Mouse (Mus musculus): Measurements from ENCODE around the gene Tenm2.

GRCm38 (mm10) chr11:35989967-35990366, 1245.8 kb downstream of the Tenm2 start:
- no peak for TF ChIP-seq JUND (conservative IDR thresholded peaks at IDR 0.05; ENCODE audit: low read depth, low read length)
- no peak for TF ChIP-seq ZC3H11A (IDR thresholded peaks at IDR 0.05; ENCODE audit: low read depth, low read length)
- no peak for TF ChIP-seq KAT2A (IDR thresholded peaks at IDR 0.05; ENCODE audit: insufficient replicate concordance, low read length)
- no peak for TF ChIP-seq POLR2A (IDR thresholded peaks at IDR 0.05; ENCODE audit: low read depth, low read length)
- TF ChIP-seq CTCF (conservative IDR thresholded peaks at IDR 0.05 in 1 of 2, IDR thresholded peaks at IDR 0.05 in 1 of 2; ENCODE audit: low read depth in 2 of 2, low read length in 2 of 2) = no peak
- no peak for TF ChIP-seq CHD2 (IDR thresholded peaks at IDR 0.05; ENCODE audit: low read length)
- TF ChIP-seq RCOR1 (conservative IDR thresholded peaks at IDR 0.05; ENCODE audit: low read depth, low read length) = no peak
- no peak for TF ChIP-seq MAFK (IDR thresholded peaks at IDR 0.05; ENCODE audit: insufficient replicate concordance, low read length)
- no peak for TF ChIP-seq POLR2AphosphoS2 (IDR thresholded peaks at IDR 0.05; ENCODE audit: low read depth, low read length)
- TF ChIP-seq GABPA (IDR thresholded peaks at IDR 0.05; ENCODE audit: insufficient replicate concordance, low read depth, low read length) = no peak
- no peak for TF ChIP-seq TCF12 (IDR thresholded peaks at IDR 0.05; ENCODE audit: low read depth, low read length)
